Mouse (Mus musculus) retina, postnatal 7 days (tissue): Measurements from ENCODE around the gene Gm42906.

ENCODE experiments used
- DNase-seq: peaks from one replicate; pipeline ENCODE4 v3.0.0-alpha.2; 2012; ENCODE audit warnings: low read depth, low spot score

Gm42906 gene

GRCm38 (mm10) chr5:151394690-151395089 is 33.3 kb downstream of the Gm42906 start:
- no peak for DNase-seq

GRCm38 (mm10) chr5:151393821-151394662 is 33.9 kb downstream of the Gm42906 start:
- no peak for DNase-seq

GRCm38 (mm10) chr5:151389827-151390226 is 38.1 kb downstream of the Gm42906 start:
- DNase-seq, result no peak

GRCm38 (mm10) chr5:151379896-151380295 is 48.1 kb downstream of the Gm42906 start:
- no peak for DNase-seq

DNA sequence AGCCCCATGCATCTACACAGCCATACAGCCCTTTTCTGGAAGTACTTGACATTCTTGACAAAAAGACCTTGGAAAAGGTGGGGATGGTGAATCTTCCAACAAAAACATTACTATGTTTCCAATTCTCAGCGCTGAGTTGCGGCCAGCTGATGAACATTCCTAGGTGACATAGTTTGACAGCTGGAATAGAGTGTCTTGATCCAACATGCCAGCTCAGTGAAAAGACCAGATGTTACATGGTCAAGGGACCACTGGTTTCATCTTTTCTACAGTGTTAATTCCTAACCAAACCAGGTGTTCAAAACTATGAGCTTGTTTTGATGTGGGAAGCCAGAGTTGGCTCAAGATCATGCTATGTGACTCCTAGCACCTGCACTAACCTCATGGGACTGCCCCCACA is 48.8 kb downstream of the Gm42906 start:
- no peak for DNase-seq

GRCm38 (mm10) chr5:151376931-151377330 is 51.0 kb downstream of the Gm42906 start:
- DNase-seq, result no peak

DNA sequence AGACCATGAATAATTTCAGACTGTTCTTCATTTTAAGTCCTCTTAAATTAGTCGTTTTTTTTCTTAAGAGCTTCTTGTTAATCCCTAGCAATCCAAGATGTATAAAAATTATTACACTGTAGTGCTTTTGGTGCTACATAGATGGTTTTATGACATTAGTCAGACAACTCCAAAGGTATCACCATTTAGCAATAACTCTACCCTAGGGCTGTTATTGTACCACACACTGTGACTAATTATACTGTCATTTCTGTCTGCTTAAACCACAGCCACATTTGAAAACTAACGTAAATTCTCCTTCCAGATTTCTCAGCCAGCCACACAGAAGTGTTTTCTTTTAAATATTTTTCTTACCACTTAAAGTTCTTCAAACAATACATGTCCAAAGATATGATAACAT is 53.1 kb downstream of the Gm42906 start:
- no peak for DNase-seq

DNA sequence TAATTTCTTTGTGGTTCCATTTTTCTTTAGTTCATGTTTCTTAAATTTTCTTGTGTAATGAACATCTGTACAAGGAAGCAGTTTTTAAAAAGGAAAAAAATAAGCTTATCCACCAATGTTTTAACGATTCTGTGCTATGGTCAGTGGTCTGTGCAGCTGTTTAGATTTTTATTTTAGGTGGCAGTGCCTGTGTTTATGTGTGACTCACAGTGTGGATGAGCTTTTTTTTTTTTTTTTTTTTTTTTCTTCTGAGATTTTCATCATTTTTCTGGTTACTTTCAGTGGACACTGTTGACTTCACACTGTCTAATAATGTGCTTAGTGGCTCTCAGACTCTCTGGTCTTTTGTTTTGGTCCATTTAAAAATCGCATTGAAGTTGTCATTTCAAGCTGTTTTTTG is 56.8 kb downstream of the Gm42906 start:
- DNase-seq, result no peak

GRCm38 (mm10) chr5:151369306-151369721 is 58.6 kb downstream of the Gm42906 start:
- no peak for DNase-seq

DNA sequence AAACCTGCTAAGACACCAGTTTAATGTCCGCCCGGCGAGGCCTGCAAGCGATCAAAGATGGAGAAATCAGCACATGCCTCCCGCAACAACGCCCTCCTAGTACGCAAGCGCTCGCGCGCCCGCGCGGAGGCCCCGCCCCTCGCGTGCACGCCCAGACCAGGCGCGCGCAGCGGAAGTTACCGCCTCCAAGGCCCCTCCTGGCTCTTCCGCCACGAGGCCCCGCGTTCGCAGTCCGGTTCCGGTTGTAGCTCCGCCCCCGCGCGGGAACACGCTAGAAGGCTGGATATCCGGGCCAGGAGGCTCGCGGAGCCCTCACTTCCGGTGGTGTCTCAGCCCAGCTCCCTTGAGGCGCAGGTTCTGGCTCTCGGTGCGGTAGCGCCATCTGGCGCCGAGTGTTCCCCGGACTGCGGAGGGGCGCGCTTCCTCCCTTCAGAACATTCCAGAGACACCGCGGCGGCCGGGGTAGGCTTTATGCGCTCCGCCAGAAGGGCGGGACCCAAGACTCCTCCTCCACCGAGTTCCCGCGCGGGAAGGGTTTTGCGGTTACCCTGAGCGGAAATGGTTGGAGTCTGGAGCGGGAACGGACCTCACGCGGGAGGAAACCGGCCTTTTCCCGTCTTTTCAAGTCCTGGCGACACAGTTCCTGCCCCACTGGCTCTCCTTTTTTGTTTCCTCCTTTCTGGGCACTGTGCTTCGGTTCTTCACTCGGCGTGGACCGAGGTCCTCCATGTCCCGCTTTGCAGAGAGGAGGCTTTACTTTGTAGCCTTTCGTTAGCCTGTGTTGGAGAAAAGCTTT is 59.4 kb downstream of the Gm42906 start:
- peak; percentile 99 for DNase-seq

GRCm38 (mm10) chr5:151367881-151368394 is 60.0 kb downstream of the Gm42906 start:
- DNase-seq, result no peak

DNA sequence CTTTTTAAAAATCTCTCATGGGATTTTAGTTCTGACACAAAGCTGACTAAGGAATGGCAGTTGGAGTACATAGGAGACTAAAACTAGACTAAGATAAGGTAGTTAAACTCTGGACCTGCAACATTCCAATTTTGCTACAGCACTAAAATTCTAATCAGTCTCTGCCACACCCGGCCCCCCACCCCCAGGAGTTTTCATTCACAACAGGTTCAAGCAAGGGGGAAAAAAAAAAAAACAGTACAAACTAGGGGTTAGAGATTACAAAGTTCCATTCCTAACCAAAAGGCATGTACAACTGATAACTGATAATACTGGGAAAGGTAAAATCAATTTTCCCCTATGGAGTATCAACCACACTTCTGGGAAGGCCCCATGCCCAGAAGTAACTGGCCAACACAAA is 60.6 kb downstream of the Gm42906 start:
- no peak for DNase-seq

DNA sequence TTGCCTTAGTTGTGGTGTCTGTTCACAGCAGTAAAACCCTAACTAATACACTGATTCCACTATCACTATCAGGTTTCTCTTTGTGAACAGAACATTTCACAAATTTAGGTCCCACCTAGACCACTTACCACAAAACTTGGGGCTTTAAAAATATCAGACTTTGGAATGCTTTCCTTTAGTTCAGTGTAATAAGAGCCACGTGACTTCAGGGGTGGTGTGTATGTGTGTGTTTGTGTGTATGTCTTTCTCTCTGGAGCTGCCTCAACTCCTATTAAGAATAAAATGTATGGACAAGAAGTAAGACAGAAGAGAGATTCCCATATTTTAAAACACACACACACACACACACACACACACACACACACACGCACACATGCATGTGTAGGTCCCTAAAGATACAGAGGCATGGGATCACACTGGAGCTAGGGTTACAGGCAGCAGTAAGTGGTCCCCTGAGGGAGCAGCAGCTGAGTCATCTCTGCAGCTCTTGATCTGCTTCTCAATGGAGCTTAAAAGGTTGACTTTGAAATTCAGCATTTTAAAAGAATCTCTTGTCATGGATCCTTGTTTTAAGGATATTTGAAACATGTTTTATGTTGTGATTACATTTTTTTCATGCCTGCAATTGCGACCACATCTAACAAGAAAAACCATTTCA is 64.5 kb downstream of the Gm42906 start:
- no peak for DNase-seq

DNA sequence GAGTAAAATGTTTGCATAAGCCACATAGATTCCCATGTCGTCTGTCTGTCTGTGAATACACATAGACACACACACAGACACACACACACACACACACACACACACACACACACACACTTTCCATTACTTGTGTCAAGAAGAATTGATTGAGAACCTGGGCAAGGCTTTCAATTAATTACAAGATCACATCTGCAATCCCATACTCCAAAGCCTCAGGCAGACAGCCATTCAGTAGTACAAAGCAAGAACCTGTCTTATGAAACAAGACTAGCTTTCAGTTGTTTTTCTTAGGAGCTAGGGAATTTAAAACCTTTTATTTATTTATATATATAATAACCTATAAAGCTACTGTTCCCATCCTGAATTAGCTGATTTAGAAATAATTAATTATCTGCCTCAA is 78.3 kb downstream of the Gm42906 start:
- DNase-seq, result no peak

- DNase-seq, result no peak
Measured at GRCm38 (mm10) chr5:151348418-151348817, 79.5 kb downstream of the Gm42906 start.

GRCm38 (mm10) chr5:151346626-151347025 is 81.3 kb downstream of the Gm42906 start:
- DNase-seq, result no peak

GRCm38 (mm10) chr5:151344737-151345136 is 83.2 kb downstream of the Gm42906 start:
- DNase-seq, result no peak

- DNase-seq, result no peak
Measured at GRCm38 (mm10) chr5:151333686-151334085, 94.3 kb downstream of the Gm42906 start.

GRCm38 (mm10) chr5:151333191-151333594 is 94.8 kb downstream of the Gm42906 start:
- no peak for DNase-seq

DNA sequence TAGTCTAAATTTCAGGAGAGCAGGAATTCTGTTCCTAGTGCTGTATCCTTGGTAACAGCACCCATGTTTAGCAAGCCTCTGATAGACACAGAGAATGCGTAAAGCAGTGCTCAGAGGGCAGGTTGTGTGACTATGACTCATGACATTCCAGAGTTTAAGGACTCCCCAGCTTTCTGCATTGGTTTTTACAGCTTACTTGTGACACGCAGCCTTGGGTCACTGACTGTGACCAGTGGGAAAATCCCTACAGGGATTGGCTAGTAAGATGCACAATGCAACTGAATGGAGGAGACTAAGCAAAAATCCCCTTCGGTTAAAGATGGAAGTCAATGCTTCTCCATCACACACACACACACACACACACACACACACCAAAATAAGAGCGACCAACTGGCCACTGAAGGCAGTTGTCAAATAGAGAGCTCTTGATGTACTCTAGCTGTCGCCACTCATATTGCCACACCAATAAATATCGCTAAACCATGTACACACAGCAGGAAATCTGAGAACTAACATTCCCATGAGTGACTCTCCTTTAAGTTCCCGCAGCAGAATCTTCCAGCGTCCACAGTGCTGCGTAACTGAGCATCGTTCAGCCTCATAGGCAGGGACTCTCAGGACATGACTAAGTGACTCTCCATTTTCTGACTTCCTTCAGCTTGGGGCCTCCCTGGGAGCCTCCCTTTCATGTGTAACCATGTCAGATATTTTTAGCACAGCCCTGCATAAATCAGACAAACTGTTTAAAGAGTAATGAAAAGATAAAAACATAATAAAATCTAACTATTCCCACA is 112.0 kb downstream of the Gm42906 start:
- DNase-seq, result no peak

- no peak for DNase-seq
Measured at GRCm38 (mm10) chr5:151300286-151300685, 127.7 kb downstream of the Gm42906 start.
